Mouse (Mus musculus): ENCODE data around the gene Insrr.
"Not testable (repeated sequence)": the region's sequence is repeated elsewhere in the genome, so short reads cannot be mapped to it uniquely, and the experiment has no call there.

The Insrr gene

DNA sequence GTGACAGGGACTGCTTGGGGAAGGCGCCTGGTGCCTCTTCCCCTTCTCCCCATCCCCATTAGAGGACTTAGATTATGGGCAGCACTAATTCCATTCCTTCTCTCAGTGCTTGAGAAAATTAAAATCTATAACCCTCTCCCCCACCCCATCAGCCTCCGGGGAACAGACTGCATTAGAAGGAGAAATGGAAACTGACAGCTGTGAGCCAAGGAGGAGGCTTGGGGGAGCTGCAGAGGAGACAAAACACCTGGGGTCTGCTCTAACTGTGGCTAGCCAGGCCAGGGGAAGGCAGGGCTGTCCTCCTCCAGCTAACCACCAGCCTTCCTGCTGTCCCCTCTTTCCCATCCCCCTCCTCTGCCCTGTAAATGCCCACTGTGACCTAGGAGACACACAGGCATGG is 17.7 kb upstream of the Insrr start:
- DNase-seq = no peak

DNA sequence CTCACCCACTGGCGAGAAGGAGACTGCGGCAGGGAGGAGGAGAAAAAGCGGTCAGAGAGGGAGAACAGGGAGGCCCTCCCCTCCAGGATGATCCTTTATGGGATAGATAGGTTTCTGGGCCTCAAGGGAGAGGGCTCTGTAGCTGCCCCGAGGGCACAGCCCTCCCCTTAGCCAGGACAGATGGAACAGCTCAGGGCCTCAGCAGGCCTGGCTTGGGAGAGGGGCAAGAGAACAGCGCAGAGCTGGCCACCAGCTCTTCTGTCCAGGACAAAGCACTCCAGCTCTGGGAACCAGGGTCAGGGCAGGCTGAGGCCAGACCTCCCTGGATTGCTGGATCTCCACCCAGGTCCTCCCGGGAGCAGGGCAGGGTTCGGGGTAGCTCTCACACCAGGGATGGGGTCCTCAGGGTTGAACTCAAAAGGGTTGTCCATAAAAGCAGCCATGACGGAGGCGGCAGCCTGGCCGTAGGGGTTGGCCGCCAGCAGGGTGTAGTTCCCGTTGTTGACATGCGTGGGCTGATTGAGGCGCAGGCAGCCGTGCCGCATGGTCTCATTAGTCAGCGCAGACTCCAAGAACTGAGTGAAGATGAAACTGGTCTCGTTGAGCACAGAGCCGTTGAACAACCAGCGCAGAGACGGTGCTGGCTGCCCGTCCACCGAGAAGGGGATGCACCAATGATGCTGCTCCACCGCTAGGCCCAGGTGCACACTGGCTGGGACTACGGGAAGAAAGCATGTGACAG is 13.3 kb upstream of the Insrr start:
- DNase-seq = no peak

DNA sequence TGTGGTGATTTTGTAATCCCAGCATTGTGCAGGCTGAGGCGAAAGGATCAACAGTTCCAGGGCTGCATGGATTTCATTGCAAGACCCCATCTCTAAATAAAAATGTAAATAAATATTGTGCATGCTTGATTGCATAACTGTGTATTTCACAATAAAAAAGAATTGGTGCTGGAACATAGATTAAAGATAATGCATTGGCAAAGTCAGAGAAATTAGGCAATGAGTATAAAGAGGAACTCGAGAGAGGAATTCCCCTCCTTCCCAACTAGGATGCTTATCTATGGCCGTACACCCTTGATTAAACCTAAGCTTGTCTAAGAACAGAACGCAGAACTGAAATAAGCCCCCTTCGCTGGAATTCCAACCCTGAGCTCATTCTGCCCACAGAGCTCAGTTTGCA is 11.6 kb upstream of the Insrr start:
- DNase-seq = no peak

DNA sequence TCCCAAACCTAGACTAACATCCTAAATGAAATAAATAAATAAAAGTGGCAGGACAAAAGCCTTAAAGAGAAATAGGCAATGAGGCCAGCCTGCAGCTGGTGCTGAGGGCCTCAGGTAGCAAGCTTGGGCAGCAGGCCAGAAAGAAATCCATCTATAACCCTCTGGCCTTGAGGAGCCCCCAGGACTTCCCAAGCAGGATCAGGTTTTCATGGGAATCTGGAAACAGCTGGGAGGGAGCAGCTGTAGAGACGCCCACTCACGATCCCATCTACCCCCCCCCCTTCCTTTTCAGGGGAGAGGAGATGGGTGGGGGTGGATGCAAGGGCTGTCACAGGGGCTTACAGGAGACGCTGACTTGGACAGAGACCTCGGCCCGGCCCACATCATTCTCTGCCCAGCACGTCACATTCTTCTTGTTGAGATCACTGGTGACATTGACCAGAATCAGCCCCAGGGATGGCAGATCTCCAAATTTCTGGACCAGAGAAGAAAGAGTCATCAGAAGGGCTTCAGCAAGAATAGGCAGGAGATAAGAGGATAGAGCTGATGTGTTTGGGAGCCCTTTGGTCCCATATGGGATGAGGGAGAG is 11.0 kb upstream of the Insrr start:
- DNase-seq = no peak

DNA sequence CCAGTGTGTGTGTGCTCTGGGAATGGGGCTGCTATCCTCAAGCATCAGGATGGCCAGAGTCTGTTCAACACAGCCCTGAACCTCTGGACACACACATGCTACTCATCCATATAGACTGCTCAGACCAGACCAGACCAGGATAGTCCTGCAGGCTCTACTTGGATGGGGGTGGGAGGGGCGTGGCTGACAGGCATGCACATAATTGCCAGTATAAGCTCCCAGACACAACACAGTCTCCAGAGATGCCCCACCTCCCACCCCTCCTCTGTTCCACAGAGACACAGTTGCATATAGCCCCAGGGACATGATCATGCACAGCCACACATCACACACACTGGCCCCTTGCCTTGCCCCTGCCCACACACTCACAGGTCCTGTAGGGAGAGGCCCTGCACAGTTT is 7.5 kb upstream of the Insrr start:
- no peak for DNase-seq

DNA sequence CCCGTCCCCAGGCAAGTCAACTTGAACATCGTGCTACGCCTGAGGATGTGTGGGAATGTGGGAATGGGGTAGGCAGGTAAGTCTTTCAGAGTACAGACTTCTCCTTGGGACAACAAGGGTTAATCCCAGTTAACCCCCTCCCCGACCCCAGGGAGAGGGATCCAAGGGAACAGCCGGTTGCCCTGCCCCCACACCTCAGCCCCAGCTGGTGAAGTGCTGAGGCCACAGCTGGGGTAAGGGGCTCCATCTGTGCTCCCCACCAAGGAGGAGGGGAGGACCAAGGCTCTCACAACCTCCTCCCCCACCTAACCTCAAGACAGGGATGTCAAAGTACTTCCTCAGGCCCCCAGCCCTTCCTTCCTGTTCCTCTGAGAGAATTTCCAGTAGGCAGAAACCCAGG is 7.0 kb upstream of the Insrr start:
- peak in 1 of 2 experiments; percentile 39 for DNase-seq

DNA sequence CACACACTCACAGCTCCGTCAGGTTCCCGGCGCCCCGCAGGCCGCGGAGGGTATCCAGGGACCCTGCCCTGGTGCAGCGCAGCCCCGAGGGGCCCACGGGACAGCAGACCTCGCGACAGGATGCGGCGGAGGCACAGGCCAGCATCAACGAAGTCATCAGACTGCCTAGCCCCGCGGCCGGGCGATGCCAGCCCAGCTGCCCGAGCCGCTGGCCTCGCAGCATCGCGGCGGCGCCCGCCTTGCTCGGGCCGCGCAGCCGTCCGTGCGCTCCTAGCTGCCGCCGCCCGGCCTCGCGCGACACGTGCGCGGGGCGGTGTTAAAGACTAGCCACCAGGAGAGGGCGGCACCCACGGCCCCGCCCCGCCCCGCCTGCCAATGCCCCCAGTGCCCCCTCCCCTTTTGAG is 1.8 kb upstream of the Insrr start, which contains the start of gene Ntrk1:
Gene Ntrk1 (minus strand): TSS at position 241 of the 404 bp plus-strand sequence.
- no peak for DNase-seq

DNA sequence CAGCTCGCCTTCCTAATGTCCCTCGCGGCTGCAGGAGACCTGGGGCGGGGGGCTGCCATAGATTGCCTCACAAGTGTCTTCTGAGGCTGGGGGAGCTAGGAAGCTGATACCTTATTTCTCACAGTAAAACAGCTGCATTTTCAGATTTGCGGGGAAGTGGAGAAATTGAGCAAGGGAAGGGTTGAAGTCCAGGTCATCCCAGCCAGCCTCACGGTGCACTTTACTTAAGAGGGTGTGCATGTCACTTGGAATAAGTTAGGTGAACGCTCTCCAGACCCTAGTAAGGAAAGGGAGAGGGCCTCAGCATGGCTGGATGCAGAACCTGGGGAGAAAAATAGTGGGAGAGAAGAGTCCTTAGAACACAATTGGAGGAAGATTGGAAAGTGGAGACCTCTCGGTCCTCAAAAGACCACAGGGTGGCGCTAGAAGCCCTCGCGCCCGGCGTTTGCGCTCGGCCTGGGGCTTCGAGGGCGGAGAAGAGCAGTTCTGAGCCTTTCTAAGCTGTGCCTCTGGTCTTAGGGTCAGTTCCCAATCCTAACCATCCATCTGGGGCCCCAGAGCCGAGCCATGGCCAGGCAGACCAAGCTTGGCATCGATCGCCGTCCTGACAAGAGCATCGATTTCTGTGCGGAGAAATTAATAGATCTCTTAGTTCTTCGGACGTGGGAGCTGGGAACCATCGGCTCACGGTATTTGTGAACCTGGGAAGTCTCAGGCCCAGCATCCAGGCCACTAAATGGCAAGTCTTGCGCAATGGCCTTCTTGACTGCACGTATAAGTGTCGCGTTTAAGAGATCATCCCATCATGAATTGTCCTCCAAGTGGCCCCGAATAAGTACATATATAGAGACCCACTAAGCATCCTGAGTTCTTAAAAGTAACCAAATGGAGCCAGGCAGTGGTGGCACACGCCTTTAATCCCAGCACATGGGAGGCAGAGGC is 1.1 kb upstream of the Insrr start:
- DNase-seq = peak; percentile 73 to 84

DNA sequence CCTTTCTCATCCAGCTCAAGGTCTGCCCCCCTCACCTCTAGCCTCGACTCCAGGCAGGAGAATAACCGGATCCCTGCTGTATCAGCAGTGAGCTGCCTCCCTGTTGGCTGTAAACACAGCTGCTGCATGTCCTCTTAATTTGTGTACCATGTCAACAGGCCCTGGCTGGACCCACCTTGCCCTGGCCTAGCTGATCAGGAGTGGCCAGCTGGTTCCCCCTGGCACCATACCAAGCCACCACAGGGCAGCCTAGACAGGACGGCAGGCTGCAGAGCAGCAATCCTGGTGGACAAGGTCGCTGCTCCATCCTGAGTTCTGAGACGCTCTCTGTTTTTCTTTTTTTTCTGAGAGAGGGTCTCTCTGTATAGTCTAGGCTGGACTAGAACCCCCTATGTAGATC is 4.9 kb downstream of the Insrr start:
- DNase-seq = peak; percentile 67 to 82

DNA sequence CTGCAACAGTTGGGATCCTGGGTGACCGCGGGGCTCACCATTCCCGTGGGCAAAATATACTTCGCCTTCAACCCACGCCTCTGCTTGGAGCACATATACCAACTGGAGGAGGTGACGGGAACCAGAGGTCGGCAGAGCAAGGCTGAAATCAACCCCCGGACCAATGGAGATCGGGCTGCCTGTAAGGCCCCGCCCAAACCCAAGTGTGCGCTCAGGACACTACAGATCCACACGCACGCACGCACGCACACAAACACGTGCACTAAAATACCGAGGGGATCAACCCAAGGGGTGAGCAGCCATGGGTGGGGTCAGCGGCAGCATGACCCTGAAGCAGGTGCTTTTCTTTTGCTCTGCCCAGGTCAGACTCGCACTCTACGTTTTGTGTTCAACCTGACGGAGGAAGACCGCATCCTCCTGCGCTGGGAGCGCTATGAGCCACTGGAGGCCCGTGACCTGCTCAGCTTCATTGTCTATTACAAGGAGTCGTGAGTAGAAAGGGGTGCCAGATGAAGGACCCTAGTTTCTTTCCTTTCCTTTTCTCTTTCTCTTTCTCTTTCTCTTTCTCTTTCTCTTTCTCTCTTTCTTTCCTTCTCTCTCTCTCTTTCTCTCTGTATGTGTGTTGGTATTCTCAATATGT is 7.4 kb downstream of the Insrr start:
- no peak for DNase-seq

DNA sequence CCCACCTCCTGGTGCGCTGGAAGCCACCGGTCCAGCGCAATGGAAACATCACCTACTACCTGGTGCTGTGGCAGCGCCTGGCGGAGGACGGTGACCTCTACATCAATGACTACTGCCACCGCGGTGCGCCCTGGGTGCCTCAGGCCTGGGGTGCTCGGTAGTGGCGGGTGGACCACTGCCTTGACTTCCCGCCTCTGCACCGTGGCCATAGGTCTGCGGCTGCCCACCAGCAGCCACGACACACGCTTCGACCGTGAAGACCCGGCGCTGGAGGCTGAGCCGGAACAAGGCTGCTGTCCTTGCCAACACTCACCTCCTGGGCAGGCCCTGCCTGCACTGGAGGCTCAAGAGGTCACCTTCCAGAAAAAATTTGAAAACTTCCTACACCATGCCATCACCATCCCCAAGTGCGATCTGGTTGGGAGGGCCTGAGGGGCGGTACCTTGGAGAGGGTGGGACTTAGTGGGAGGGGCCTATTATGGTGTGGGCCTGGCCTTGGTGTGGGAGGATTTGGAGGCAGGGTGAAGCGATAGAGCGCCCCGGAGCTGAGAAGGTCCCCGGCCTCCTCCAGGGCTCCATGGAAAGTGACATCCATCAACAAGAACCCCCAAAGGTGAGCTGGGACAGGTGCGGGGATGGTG is 12.7 kb downstream of the Insrr start:
- no peak for DNase-seq

DNA sequence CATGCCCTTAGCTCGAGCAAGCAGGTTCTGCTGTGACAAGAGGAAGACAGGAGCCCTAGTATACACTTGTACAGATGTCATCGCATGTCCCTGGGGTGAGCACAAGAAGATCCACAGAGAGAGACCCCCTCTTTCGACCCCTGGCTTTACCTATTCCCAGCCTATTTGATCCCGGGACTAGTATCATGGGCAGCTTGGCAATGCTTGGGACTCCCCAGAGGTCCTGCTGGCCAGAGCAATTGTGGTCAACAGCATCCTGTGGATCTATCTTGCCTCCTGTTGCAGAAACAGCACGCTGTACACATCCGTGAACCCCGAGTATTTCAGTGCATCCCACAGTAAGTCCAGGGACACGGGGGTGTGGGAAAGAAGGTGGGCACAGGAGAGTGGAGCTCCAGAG is 14.5 kb downstream of the Insrr start:
- no peak for DNase-seq

DNA sequence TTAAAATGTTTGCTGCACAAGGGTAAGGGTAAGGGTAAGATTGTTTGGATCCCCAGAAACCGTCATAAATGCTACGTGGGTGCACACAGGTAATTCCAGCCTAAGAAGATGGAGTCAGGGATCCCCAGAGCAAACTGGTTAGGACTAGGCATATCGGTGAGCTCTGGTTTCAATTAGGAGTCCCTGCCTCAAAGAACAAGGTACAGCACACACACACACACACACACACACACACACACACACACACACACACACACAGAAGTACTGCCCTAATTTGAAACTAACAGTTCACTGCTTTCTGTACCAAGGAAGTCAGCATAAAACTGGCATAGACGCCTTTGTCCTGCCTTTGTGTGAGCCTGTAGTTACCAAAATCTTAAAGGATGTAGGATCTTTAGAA is 15.7 kb downstream of the Insrr start:
- no peak for DNase-seq

DNA sequence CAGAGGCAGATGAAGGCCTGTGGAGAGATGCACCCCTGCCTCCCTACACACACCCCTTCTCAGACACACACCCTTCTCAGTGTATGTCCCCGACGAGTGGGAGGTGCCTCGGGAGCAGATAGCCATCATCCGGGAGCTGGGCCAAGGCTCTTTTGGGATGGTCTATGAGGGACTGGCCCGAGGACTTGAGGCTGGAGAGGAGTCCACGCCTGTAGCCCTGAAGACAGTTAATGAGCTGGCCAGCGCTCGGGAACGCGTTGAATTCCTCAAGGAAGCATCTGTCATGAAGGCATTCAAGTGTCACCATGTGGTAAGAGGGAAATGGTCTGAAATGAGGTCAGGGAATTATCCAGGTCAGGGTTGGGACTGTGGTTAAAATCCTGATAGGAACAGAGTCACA is 16.1 kb downstream of the Insrr start:
- DNase-seq = no peak

DNA sequence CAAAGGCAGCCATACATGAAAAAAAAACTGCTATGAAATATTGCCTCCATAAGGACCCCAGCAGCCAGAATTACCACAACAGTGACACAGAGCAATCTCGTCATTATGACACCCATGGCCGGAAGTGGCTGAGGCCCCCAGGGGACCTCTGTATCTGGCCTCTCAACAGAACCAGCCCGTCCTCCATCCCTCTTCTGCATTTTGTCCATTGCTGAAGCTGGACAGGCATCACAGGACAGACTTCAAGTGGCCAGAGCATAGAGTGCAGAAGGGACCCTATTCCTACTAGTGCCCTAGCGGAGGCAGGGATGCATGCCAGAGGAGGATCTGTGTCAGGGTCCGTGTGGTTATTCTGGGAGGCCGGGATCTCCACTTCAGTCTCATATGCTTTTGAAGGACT is 19.4 kb downstream of the Insrr start:
- no peak for DNase-seq

DNA sequence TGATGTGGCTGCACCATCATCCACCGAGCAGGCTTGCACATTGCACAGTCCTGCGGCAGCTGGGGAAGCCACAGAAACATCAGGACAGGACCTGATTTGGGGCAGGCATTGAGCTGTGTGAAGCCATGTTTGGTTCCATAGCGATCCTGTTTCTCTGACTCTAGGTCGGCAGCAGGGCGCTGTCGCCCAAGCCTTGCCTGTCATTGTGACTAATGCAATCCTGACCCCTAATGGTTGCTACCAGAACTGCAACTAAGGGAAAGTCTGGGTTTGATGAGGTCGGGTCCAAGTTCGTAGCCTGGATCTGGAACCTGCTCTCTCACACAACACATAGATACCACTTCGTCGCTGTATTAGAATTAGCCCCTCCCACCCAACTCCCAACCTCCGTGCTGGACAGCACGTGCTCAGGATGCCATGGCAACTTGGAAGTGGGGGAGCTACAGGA is 19.9 kb downstream of the Insrr start:
- peak; percentile 87 to 91 for DNase-seq

DNA sequence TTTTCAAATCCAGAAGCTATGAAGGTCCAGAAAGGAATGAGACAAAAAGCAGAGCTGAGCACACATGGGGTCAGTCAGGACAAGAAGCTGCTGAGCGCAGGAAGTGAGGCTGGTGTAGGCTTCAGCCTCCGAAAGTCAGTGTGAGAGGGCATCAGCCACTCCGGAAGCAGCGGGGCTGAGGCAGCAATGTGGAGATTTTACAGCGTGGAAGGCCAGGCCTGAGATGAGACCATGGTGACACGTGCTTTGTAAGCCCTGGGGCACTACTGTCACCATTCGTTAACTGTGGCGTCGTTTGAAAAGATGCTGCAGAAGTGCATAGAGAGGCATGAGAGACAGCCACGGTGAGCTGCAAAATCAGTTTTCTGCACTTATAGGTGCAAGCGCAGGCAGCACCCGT is 21.5 kb downstream of the Insrr start:
- DNase-seq = no peak

DNA sequence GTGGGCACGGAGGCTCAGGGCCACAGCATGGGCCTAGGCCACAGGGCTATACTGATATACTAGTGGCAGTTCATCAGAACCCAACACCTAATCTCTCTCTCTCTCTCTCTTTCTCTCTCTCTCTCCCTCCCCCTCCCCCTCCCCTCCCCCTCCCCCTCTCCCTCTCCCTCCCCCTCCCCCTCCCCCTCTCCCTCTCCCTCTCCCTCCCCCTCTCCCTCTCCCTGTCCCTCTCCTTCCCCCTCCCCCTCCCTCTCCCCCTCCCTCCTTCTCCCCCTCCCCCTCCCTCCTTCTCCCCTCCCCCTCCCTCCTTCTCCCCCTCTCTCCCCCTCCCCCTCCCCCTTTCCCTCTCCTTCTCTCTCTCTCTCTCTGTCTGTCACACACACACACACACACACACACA is 27.5 kb downstream of the Insrr start, which contains the start of gene Pear1:
Gene Pear1 (minus strand): TSS at position 101 of the 400 bp plus-strand sequence.
- DNase-seq = not testable (repeated sequence)

DNA sequence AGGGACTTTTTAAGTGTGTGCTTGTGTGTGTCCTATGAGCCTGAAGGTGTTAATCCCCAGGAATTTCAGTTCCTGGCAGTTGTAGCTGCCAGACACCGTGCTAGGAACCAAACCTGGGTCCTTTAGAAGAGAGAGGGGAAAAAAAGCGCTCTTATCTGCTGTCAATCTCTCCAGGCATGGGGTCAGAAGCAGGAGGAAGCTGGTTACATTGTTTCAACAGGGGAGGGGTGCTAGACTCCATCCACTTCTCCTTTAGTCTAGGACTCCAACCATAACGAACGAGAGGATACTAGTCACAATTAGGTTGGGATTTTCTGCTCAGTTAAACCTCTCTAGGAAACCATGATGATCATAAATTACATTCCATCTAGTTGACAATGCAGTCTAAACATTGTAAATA is 31.7 kb downstream of the Insrr start:
- no peak for DNase-seq

DNA sequence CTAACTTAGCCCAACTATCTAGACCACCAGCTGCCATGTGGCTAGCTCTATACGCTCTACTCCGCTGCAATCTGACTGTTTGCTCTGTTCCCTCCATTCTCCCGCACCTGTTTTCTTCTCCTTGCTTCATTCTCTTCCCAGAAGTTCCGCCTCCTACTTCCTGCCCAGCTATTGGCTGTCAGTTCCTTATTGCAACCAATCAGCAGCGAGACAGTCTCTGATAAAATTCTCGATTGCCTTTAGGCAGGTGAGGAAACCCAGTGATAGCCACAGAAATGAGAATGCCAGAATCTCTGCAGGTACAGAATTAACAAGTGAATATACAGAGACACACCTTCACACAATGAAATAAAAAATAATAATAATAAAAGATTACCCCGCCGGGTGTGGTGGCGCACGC is 32.3 kb downstream of the Insrr start:
- DNase-seq = no peak

DNA sequence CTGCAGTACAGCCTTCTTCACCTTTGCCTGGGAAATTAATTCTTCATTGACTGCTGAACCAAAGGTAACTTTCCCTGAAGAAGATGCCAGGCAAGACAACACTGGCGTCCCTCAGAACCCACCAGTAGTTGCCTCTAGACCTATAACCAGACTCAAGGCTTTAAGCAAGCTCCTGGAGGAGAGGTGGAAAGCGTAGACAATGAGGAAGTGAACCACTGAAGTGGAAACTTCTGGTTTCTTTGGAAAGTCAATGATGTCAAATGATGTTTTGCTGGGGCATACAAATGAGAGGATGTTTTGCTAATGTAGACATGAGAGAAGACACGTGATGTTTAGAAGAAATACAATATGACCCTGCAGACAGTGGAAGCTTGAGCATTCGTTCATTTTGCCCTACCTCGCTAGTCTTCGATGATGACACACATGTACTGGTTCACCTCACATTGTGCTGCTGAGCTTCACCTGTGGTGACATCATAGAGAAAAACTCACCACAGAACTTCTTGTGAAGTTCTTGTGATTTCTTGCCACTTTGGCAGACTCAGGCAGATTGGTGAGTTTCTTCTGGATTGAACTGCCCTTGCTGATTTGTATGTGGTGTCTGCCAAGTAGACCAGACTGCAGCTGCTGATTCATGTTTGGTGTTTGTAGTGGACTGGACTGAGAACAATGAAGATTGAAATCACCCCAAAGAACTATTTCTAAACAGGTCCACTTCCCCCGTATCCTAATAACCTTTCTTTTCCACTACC is 35.5 kb downstream of the Insrr start:
- DNase-seq = no peak

DNA sequence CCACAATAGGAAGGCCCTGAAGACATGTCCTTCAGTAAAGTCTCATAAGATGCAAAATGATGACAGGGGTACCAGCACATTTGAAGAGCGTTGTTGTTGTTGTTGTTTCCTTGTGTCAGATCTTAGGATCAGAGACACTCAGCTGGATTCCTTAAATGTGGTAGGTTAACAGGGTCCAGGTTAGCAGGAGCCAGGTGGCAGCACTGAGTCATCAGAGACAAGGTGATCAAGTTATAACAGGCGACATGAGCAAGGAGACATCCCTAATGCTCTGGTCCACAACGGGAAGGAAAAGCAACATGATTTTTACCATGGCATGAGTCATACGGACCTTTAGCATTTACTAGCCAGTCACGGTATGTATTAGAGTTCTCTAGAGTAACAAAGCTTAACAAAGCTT is 36.7 kb downstream of the Insrr start:
- DNase-seq = no peak

All from cerebellum, postnatal 14 days (tissue).